Mouse (Mus musculus): ENCODE data around the gene Akt1.
A peak's percentile ranks its signal among the peaks of the same experiment; 100 is the strongest.

The Akt1 gene

DNA sequence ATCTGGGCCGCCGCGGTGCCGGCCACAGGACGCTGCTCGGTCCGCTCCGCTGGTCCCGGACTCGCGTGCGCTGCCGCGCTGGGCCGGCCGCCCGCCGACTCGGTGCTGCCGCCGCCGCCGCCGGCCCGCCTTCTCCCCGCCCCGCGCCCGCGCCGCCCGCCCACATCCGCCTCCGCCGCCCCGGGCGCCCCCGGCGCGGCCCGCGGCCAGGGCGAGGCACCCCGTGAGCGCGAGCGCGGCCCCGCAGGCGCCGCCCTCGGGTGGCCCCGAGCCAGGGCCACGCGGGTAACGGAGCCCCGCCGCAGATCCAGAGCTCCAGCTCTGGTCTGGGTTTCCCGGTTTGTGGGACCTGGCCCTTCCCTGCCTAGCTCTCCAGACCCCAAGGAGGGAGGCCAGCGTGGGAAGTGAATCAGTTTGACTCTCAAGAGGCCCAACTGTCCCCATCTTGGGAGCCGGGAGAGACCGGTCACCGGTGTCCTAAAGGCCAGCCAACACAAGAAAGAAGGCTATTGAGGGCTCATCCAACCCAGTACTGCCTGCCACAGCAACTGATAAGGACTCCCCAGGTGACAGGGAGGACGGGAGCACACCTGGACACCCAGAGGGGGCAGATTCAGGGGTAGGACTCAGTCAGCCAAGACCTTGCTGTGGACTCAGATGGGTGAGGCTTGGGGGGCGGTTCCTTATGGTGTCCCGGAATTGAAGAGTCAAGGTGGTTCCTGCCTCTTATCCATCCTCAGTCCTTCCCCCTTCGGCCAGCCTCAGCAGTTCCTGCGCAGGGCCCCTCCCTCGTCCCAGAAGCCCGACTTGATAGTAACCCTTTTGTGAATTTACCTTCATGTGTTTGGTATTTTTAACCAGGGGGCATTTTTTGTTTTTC lies at the start of gene Akt1:
Gene Akt1 (minus strand): TSS at position 753 of the 880 bp plus-strand sequence.
- peak; percentile 100 for DNase-seq (ENCODE audit: extremely low read depth, low read depth)

DNA sequence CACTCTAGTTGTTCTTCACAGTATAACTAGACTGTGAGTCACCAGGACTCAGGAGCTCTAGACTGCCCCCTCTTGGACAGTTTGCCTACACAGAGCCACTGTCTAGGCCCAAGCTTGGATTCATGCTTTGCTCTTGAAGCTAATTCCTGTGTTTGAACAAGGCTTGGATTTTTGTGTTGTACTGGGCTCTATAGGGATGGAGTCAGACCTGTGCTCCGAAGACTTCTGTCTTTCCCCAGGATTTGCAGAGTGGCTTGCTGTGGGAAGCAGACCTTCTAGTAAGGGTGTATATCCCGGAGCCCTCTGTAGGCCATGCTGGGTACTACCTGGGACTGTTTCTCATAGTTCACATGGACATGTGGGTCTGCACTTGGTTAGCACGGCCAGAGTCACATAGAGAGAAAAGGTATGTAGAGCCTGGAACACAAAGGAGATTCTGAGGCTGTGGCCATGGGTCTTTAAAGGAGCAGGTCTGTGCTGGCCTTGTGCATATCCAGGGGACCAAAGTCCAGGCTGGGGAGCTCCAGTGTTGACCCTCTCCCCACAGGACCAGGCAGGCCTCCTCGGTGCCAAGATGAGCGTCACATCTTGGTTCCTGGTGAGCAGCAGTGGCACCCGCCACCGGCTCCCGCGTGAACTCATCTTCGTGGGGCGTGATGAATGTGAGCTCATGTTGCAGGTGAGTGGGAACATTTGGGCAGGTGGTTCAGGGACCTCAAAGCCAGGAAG lies 49.6 kb upstream of the Akt1 start:
- peak; percentile 94 for DNase-seq (ENCODE audit: extremely low read depth, low read depth)

DNA sequence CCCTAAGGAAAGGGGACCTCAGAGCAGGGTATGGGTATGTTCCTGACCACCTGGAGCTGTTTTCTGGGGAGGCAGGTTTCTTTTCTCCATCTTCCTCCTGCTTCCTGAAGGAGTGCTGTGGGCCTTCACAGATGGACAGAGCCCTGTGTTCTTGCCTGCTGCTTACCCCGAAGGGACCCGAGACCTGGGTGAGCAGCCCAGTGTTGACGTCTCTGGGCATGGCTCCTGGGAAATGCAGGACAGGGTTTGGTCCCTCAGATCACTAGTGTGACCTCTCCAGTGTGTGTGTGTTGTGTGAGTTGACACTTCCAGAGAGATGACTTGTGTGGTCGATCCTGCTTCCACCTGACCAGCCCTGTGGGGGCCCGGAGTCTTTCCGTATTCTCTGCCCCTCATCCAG lies 48.8 kb upstream of the Akt1 start:
- DNase-seq (ENCODE audit: extremely low read depth, low read depth), result no peak

DNA sequence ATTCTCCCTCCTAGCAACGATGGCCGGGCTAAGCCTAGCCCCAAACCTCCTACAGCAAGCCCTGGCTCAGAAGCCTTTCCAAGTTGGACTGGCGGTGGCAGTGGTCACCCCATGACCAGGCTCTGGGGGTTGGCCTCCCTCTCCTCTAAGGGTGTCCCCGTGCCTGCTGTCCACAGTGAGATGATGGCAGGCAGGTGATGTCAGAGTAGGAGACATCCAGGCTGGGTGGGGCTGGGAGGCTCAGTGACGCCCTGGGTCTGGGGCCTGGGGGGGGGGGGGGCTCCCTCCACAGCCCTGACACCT lies 48.3 kb upstream of the Akt1 start:
- DNase-seq (ENCODE audit: extremely low read depth, low read depth), result no peak

DNA sequence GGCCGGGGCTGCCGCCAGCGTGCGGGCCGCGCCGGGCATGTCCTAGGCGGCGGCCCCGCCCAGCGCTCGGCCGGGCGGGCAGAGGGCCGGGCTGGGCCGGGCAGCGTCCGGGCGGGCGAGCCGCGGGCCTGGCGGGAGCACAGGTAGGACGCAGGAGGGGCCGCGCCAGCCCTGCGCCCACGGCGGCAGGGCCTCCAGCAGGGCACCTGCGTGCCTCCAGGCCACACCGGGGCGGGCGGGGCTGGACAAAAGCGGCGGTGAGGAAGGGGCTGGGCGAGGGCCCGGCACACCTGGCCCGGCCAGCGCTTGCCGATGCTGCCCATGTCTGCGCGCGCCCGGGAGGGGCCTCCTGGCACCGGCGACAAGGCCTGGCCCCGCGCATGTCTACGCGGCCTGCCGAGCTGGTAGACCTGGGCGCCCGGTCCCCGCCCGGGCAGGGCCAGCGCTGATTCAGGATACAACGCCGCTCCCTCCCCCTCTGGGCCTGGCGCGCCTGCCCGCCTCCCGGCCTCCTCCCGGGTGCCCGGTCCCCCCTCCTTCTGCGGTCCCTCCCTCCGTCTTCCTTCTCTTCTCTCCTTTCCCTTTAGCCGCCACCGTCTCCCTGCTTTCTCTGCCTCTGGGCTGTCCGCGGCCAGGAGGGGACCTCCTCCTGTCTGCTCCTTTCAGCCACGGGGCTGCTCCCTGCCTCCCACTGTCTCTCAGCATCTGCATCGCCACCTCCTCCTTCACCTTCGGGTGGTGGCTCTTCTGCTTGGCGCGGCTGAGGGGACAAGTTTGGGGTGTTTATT lies 47.8 kb upstream of the Akt1 start:
- DNase-seq (ENCODE audit: extremely low read depth, low read depth), result no peak

DNA sequence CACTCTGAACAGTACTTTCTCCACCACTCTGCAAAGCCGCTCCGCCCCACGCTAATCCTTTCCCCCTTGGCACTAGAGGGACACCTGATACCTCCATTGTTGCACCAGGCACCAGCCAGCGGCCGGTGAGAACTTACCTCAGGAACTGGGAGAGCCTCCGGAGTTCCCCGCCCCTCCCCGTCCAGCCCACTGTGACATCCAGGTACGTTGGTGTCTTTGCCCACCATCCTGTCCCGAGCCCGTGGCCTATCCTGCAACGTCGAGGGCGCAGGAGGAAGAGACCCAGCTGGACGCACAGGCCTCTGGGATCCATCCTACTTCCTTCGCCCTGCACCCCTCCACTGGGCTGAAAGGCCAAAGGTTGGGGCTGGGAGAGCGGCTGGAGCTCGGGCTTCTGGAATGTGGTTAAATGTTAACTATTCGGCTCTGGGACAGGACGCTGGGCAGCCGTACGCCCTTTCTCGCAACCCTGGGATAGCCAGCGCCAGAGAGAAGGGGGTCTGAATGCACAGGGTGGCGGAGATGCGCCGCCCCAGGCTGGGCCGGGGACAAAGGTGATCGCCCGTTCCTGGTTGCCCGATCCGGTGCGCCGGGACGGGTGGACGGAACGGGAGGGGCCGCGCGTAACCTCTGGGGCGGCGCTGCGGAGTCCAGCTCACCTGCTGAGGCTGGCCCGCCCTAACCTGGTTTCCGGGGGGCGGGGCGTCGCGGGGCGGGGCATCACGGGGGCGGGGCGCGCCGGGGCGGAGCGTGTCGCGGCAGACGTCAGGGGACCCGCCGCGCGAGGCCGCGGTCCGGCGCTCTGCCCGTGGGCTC lies 46.9 kb upstream of the Akt1 start:
- no peak for DNase-seq (ENCODE audit: extremely low read depth, low read depth)

DNA sequence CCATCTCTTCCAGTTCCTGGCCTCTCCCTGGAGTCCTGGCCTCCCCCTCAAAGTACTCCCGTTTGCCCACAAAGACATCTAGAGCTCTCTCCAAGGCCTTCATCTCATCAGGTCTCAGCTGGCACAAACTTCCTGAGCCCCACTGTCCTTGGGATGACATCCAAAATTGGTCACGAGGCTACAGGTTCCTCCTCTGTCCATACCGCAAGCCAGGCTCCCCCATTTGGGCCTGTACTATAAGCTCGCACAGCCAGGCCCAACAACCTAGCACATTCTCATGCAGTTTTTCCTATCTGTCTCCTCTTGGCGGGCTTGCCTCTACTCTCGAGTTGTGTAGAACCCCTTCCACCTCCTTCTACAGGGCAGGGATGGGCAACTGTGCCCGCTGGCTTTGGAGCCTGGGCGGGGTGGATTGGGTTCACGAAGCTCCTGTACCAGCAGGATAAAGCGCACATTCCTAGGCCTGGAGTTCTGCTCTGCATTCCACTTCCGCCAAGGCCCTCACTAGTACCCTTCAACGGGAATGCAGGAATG lies 46.3 kb upstream of the Akt1 start:
- DNase-seq (ENCODE audit: extremely low read depth, low read depth), result no peak

DNA sequence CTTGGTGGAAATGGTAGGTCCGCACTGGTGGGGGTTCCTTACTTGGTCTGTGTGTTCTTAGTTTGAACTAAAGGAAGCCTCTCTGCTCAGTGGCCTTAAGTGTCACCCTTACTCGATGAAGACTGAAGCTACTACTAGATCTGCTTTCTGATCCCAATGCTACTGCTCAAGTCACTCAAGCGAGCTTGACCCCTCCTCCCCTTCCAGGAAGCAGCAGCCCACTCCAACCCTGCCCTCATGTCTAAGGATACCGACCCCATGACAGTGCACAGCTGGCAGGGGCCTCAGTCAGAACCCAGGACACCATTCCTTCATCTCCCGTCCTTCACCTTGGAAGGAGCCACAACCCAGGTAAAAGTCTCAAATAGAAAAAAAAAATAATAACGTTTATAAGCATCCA lies 45.5 kb upstream of the Akt1 start, which contains the start of gene Cep170b:
Gene Cep170b (plus strand): TSS at position 240 of the 400 bp plus-strand sequence.
- DNase-seq (ENCODE audit: extremely low read depth, low read depth), result no peak

DNA sequence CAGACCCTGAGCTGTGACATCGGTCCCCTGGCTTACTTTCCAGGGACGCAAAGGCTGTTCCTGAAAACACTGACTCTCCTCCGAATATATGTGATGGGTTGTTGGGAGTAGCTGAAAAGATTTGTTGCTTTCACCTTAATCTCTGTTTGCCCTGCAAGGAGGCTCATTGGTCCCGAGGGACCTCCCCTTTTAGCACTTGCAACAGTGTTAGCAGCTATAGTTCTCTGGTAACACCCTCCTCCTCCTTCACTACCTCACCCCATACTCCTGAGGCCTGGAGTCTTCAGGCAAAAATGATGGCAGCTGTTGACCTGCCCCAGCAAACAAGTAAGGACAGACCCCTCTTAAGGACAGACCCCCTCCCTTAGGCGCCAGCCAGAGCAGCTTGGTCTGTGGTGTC lies 44.3 kb upstream of the Akt1 start:
- no peak for DNase-seq (ENCODE audit: extremely low read depth, low read depth)

DNA sequence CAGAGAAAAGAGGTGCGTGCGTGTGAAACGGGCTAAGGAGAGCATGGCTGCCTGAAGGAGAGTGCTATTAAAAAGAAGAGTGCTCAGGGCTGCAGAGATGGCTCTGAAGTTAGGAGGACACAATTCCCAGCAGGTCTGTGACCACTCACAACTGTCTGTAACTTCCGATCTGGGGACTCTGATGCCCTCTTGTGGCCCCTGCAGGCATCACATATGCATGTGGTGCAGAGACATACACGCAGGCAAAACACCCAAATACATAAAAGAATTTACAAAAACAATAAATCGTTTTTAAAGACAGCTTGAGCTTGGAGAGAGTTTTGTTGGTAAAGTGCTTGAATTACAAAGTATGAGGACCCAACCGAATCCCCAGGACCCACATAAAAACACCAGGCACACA lies 42.5 kb upstream of the Akt1 start:
- peak; percentile 82 for DNase-seq (ENCODE audit: extremely low read depth, low read depth)

DNA sequence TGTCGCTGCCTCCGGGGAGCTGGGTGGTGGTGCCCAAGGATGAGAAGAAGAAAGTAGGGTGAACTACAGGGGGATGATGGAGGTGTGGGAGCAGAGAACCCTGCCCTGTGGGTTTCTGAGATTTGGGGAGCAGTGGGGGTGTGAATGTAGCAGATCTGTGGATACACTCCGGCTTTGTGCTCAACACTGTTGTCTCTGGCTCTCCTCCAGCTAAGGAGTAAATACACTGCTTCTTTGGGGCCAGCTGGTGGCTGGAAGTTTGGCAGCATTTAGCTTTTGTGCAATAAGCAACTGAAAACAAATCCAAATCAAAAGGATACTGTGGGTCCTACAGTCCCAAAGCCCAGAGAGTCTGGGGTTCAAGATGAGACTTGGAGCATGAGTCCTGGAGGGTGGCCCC lies 39.3 kb upstream of the Akt1 start:
- DNase-seq (ENCODE audit: extremely low read depth, low read depth), result no peak

DNA sequence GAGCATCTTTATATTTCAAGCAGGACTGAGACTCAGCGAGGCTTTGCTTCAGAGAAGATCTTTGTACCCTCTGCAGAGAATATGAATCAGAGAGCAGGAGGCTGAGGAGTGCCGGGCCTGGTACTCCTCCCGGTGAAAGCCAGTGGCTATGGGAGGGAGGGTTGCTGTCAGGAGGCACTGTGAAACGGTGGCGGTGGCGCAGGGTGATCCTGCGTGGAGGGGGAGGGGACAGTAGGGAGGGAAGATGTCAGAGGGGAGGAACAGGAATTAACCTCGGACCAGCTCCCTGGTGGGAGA lies 32.8 kb upstream of the Akt1 start:
- no peak for DNase-seq (ENCODE audit: extremely low read depth, low read depth)

DNA sequence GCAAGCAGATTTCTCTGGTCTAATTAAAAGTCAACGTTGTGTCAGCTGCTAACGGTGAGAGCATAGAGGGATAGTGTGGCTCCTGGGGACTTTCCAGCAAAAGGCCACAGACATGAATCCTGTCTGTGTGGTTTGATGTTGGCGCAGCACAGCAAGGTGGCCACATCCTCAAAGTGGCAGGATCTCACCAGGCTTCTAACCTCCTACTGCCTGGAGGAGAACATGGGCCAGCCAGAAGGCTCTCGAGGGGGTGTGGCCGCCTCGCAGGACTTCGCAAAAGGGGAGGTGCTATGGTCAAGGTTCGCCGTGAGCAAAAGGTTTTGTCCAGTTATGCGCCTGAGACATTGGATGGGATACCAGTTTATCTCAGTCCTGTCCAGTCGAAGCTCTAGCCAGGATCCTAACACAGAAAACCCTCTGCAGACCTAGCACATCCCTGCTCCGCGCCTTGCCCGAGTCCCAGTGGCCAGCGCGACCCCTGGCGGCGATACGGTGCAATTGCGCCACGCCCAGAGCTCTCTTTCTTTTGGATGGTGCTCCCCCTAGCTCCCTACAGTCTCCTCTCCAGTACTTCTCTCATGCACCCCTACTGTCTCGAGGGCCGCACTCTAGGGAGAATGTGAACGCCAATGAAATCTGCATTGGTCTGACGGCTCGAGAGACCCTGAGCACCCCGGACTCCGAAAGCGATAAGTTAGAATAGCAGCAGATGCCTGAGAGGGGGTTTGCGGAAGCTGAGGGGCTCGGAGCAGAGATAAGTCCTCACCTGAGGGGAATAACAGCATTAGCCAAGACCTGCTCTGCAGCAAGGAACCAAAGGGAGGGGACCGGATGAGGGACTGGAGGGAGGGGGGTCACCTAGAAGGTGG lies 32.3 kb upstream of the Akt1 start:
- peak; percentile 81 for DNase-seq (ENCODE audit: extremely low read depth, low read depth)

DNA sequence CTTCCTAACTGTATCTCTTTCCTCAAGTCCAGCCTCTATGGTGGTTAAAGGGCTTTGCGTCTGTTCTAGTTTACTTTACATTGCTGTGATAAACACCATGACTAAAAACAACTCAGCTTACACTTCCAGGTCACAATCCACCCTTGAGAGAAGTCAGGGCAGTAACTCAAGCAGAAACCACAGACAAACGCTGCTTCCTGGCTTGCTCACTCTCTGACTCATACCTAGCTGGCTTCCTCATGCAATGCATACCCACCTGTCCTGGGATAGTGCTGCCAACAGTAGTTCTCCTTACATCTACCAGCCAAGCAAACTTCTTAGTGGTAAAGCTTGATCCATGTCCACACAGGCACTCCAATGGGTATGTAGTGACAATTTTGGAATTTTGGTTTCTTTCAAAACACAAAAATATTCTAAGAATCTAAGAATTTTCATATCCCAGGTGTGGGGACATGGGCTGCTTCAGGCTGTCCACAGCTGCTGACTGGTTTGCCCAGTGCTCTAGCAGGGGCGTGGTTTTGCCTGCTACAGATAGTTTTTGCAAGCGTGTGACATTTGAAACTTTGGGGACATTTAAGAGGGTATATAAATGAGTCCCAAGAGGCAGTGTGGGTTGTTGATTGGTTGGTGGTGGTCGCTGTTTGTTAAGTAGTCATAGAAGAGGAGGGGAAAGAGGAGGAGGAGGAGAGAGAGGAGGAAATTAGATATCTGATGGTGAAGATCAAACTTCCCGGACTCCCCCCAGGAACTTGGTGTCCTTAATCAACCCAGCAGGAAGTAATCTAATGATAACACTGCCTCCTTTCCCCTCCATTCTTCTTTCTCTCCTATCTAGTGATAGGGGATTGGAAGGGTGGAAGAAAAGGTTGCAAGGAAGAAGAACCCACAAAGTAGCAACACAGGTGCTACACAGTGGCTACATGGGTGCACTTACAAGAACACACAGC lies 28.0 kb upstream of the Akt1 start:
- DNase-seq (ENCODE audit: extremely low read depth, low read depth), result no peak

DNA sequence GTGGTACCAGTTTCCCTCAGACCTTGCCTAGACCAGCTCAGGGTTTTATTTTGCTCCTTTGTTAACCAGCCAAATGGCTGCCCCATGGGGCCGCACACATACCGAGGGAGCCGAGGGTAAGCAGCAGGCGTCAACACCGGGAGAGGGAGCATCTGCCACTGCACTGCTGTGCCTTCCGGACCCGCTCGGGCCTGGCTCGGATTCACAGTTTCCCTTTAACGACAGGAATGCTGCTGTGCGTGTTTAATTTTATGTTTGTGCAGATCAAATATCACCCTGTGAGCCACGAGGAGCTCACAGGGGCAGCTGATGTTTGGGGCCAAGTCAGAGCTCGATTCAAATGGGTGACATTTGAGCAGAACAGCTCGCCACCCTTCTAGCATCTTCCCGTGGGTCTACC lies 25.8 kb upstream of the Akt1 start:
- no peak for DNase-seq (ENCODE audit: extremely low read depth, low read depth)

DNA sequence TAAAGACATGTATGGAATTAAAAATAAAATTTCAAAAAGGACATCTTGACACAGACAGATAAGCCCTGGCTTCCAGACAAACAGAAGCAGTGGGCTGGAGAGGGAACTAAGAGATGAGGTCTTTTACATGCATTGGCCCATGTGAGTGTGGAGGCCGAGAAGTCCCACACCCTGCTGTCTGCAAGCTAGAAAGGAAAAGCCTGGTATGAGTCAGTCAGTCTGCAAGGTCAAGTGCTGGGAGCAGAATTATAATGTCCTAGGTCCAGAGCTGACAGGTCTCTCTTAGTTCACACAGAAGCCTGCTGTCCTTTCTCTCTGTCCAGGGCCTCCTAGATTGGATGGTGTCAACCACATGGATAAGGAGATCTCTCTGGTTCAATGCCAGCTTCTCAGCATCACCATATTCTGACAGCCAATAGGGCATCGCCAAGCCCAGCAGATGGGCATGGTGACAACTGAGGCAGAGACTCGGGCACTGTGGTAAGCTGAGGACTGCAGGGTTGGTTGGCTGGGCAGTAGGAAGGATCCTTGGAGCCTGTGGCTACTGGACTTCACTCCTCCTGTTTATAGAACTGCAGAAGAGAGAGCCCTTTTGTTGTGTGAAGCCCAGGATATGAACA lies 22.2 kb upstream of the Akt1 start:
- DNase-seq (ENCODE audit: extremely low read depth, low read depth), result no peak

DNA sequence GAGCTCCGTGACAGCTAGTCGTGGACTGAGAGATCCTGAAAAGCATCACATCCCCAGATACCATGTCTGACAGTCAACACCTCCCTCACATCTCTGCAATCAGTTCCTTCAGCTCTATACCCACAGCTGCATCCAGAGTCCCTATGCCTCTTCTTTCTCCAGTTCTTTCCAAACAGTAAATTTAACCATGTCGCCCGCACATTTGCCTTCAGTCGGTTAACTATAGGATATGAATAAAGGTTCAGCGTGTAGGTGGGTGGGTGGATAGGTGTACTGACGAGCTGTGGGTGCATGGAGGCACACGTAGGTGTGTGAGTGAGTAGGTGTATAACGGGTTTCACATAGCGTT lies 19.4 kb upstream of the Akt1 start:
- no peak for DNase-seq (ENCODE audit: extremely low read depth, low read depth)

DNA sequence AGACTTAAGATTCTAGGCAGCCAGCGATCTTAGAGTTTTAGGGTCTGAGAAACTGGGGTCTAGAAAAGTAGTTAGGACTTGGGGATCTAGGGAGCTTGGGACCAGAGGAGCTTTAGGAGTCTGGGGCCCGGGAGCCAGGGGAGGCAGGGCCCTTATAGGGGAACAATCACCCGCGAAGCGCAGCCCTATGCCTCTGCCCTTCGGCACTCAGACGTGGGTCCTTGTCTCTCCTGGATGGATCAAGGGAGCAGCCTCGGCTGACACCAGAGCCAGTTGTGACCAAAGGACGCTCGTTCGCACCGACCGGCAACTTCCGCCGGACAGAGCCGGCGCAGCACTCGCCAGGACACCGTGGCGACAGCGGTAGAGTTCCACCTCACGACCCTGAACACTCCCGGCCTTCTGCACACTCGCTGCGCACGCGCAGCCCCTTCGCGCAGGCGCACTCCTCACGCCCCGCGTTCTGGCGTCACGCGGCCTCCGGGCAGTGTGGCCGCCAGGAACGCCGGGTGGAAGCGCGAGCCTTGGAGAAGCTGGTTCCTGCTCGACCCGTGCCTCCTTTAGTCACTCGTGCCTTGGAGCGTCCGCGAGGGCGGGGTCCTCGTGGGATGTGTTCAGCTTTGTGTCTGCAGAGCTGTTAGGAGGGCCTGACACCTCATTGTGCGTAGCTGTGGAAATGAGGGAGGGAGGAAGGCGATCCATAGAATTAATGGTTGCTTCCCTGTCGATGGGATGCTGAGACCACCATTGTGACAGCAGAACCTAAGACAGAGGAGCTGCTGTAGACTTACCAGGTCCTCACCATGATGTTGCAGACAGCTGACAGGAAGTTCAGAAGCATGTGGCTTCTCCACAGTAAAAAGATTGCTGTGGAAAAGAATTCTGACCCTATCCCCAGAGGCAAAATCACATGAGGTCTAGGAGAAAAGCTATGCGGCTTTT lies 18.8 kb upstream of the Akt1 start:
- DNase-seq (ENCODE audit: extremely low read depth, low read depth), result peak; percentile 98

All from MEL-GATA-1-ER (cell line).